Mouse (Mus musculus): ENCODE results near the gene Swsap1.

The Swsap1 gene

DNA sequence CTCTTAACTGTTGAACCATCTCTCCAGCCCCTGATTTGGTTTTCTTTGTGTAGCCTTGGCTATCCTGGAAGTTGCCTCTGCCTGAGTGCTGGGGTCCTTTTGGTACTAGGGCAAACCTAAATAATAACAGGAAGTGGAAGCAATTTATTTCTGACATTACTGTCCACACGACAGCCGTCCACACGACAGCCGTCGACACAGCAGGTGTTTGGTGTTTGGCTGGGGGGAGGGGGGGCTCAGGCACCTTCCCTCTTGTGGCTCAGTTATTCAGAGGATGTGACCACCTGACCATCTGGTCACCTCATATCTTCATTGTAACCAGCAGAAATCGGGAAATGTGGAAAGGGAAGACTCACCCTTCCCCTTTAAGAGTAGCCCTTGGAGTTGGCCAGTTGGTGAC lies 13.3 kb downstream of the Swsap1 start:
- H3K27me3 ChIP-seq (ENCODE audit: control insufficient read depth, insufficient read depth, low read length, poor library complexity, severe bottlenecking) = no peaks in the 10 kb centered on the region
- H3K36me3 ChIP-seq (ENCODE audit: control insufficient read depth, insufficient read depth, low read length, poor library complexity, severe bottlenecking) = no peaks in the 10 kb centered on the region
- DNase-seq (ENCODE audit: low read depth, low spot score) = no peak

GRCm38 (mm10) chr9:21969304-21969703 lies 13.7 kb downstream of the Swsap1 start:
- DNase-seq (ENCODE audit: low read depth, low spot score) = no peak
- no peaks in the 10 kb centered on the region for H3K27me3 ChIP-seq (ENCODE audit: control insufficient read depth, insufficient read depth, low read length, poor library complexity, severe bottlenecking)
- H3K36me3 ChIP-seq (ENCODE audit: control insufficient read depth, insufficient read depth, low read length, poor library complexity, severe bottlenecking) = no peaks in the 10 kb centered on the region

GRCm38 (mm10) chr9:21976626-21977175 lies 21.1 kb downstream of the Swsap1 start:
- no peak for DNase-seq (ENCODE audit: low read depth, low spot score)
- Histone ChIP-seq H3K36me3 (ENCODE audit: control insufficient read depth, insufficient read depth, low read length, poor library complexity, severe bottlenecking) (no peaks in the 10 kb centered on the region), H3K27me3 (ENCODE audit: control insufficient read depth, insufficient read depth, low read length, poor library complexity, severe bottlenecking) (no peaks in the 10 kb centered on the region)

DNA sequence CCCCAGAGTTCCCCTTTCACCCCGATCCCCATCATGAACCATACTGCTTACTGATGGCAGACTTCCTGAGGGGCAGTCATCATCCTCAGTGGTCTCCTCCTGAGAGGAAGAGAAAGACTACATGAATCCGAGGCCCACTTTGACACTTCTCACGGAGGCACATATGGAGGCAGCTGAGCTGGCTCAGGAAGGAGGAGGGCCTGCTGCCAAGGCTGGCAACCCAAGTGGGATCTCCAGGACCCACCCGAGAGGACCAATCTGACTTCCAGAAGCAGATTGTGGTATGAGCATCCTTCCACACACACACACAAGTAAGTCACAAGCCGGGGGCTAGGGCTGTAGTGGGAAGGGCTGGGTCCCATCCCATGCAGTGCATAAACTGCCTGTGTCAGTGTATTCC lies 21.8 kb downstream of the Swsap1 start:
- DNase-seq (ENCODE audit: low read depth, low spot score) = no peak
- Histone ChIP-seq H3K27me3 (ENCODE audit: control insufficient read depth, insufficient read depth, low read length, poor library complexity, severe bottlenecking) (no peaks in the 10 kb centered on the region), H3K36me3 (ENCODE audit: control insufficient read depth, insufficient read depth, low read length, poor library complexity, severe bottlenecking) (no peaks in the 10 kb centered on the region)

DNA sequence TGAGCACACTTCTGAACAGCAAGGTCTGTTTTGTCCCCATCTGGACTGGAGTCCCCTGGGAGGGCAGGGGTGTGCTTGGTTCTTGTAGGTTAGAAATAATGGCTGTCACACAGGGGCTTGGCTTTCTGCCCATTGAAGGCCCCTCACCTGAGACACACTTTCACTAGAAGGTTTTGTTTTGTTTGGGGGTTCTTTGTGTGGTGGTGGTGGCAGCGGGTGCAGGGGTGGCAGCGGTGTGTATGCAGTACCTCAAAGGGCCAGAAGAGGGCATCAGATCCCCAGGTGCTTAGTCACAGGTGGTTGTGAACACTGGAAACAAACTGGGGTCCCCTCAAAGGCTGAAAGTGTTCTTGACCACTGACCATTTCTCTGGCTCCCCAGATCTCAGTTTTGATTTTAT lies 22.4 kb downstream of the Swsap1 start:
- peak; percentile 72 for DNase-seq (ENCODE audit: low read depth, low spot score)
- Histone ChIP-seq H3K27me3 (ENCODE audit: control insufficient read depth, insufficient read depth, low read length, poor library complexity, severe bottlenecking) (no peaks in the 10 kb centered on the region), H3K36me3 (ENCODE audit: control insufficient read depth, insufficient read depth, low read length, poor library complexity, severe bottlenecking) (no peaks in the 10 kb centered on the region)

DNA sequence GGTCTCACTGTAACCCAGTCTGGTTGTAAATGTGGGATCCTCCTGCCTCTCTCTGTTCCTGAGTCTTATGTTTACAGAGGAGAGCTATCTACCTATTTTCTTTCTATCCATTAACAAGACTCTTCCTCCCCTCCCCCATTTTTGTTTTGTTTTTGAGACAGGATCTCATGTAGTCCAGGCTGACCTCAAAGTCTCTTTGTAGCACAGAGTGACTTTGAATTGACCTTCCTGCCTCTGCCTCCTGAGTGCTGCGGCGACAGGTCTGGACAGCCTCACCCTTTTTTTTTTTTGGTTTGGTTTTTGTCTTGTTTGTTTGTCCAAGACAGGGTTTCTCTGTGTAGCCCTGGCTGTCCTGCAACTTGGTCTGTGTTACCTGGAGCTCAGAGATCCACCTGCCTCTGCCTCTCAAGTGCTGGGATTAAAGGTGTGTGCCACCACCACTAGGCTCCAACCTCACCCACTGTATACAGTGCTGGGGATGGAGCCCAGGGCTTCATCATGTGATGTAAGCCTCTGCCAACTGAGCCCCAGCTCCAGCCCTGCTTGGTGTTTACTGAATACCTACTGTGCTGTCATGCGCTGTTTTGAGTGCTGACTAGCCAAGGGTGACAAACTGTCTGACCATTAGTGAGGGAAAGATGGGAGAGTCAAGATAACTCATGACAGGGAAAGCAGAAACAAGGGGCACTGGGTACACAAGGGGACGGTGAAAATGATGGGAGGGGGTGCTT lies 23.0 kb downstream of the Swsap1 start:
- Histone ChIP-seq H3K27me3 (ENCODE audit: control insufficient read depth, insufficient read depth, low read length, poor library complexity, severe bottlenecking) (no peaks in the 10 kb centered on the region; the same call in 1 of the 2 replicates), H3K36me3 (ENCODE audit: control insufficient read depth, insufficient read depth, low read length, poor library complexity, severe bottlenecking) (no peaks in the 10 kb centered on the region)
- DNase-seq (ENCODE audit: low read depth, low spot score) = no peak

DNA sequence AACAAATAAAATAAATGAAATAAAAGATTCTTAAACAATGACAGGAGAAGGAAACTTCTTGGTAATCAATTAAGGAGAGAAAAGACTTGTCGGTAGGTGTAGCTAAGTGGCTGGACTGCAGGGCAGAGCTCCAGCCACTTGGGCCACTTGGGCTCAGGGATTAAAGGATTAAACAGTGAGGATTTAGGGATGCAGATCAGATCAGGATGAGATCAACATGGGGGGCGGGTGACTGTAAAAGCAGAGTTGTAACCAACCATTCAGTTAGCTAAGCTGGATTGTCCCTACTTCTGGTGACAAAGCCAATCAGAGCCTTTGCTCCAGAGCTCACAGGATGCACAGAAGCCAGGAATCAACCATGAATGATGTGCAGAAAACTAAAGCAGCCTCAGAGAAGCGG lies 28.4 kb downstream of the Swsap1 start:
- H3K36me3 ChIP-seq (ENCODE audit: control insufficient read depth, insufficient read depth, low read length, poor library complexity, severe bottlenecking) = no peaks in the 10 kb centered on the region
- DNase-seq (ENCODE audit: low read depth, low spot score) = no peak
- no peaks in the 10 kb centered on the region; the same call in 1 of the 2 replicates for H3K27me3 ChIP-seq (ENCODE audit: control insufficient read depth, insufficient read depth, low read length, poor library complexity, severe bottlenecking)

- no peaks in the 10 kb centered on the region for H3K36me3 ChIP-seq (ENCODE audit: control insufficient read depth, insufficient read depth, low read length, poor library complexity, severe bottlenecking)
- DNase-seq (ENCODE audit: low read depth, low spot score) = no peak
- H3K27me3 ChIP-seq (ENCODE audit: control insufficient read depth, insufficient read depth, low read length, poor library complexity, severe bottlenecking) = no peaks in the 10 kb centered on the region; the same call in 1 of the 2 replicates
Measured at GRCm38 (mm10) chr9:21987592-21988342, 32.2 kb downstream of the Swsap1 start.

DNA sequence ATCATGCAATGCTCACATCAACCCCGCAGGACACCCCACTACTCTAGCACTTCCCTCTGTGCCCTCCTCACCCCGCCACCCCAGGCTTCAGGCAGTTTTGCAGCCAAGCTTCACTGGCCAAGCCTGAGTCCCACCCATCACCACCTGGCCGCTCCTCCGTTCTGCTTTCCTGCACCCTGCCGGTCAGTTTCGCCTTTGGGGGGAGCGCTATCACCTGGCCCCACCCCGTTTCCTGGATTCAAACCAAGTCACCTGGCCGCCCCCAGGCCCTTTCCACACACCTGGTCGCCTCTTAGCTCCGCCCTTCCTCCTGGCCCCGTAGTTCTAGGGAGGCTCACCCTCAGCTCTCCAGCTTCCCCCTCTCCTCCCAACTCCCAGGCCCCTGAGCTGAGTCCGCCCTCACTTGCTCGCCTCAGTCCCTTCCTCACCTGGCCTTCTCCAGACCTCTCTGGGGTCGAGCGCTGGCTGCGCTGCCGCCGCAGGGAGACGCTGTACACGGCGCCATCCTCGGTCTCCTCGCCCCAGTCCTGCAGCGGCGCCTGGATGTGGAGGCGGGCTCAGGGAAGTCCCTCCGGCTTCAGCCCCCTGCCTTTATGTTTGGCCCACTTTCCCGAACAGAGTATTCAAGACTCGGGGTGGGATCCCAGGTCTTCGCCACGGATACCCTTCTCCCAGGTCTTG lies 33.0 kb downstream of the Swsap1 start:
- H3K36me3 ChIP-seq (ENCODE audit: control insufficient read depth, insufficient read depth, low read length, poor library complexity, severe bottlenecking) = no peaks in the 10 kb centered on the region
- DNase-seq (ENCODE audit: low read depth, low spot score) = peak; percentile 56
- no peaks in the 10 kb centered on the region; the same call in 1 of the 2 replicates for H3K27me3 ChIP-seq (ENCODE audit: control insufficient read depth, insufficient read depth, low read length, poor library complexity, severe bottlenecking)

DNA sequence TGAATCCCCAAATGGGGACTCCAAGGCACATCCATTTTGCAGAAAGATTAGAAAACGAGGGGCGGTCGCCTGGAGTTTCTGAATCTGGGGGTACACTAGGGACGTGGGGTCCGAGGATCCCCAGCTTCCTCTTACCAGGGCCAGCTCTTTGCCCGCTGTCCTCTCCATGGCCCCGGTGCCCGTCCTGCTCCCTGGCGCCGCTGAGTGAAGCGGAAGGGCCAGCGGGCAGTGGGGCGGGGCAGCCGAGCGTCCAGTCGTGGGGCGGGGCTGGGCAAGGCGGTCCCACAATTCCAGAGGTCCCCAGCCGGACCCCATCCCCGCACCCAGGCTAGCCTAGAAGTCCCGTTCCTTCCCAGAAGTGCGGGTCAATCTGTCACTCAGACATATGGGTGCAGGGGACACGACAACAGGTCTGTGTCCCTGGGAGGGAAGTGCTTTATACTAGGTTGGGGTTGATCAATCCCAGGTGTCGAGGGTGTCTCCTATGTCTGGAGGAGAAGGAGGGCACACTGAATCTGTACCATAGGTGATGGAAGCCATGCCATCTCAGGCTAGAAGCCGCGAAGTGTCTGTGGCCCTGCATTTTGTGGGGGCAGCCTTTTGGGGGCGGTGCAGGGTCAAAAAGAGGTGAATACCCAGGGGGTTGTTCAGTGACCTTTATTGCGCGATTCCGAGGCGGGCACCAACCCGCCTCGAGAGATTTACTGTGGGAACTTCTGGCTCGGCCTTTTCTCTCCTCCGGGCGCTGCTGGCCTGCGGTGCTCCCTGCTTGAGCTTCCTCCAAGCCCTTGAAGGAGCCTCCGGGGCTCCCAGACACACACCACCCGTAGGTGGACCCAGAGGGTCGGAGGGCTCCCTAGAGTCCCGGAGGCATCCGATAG lies 33.9 kb downstream of the Swsap1 start, which contains the start of gene Rgl3:
Rgl3 (minus strand) TSS at position 217 of the 881 bp plus-strand sequence.
- peak; percentile 40 for DNase-seq (ENCODE audit: low read depth, low spot score)

DNA sequence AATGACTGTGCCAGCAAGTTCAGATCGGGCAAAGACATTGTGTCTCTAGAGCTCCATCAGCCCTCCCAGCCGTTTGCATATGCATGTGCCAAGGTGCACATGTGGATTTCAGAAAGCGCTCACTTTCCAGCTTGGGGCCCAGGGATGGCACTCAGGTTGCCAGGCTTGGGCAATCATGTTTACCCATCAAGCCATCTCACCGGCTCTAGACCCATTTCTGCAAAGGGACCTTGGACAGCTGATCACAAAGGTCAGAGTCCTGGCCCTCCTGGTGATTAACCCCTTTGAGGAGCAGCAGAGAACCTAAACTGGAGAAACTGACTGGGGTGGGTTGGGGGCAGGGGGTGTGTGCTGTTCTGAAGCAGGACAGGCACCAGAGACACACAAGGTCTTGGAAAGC lies 36.7 kb downstream of the Swsap1 start:
- Histone ChIP-seq H3K27me3 (ENCODE audit: control insufficient read depth, insufficient read depth, low read length, poor library complexity, severe bottlenecking) (no peaks in the 10 kb centered on the region; the same call in 1 of the 2 replicates), H3K36me3 (ENCODE audit: control insufficient read depth, insufficient read depth, low read length, poor library complexity, severe bottlenecking) (no peaks in the 10 kb centered on the region)
- no peak for DNase-seq (ENCODE audit: low read depth, low spot score)

More for the DNA sequence above, 33.9 kb downstream of the Swsap1 start, which contains the start of gene Rgl3:
- Histone ChIP-seq H3K36me3 (ENCODE audit: control insufficient read depth, insufficient read depth, low read length, poor library complexity, severe bottlenecking) (no peaks in the 10 kb centered on the region), H3K27me3 (ENCODE audit: control insufficient read depth, insufficient read depth, low read length, poor library complexity, severe bottlenecking) (no peaks in the 10 kb centered on the region; the same call in 1 of the 2 replicates)

- DNase-seq (ENCODE audit: low read depth, low spot score) = no peak
- Histone ChIP-seq H3K27me3 (ENCODE audit: control insufficient read depth, insufficient read depth, low read length, poor library complexity, severe bottlenecking) (no peaks in the 10 kb centered on the region), H3K36me3 (ENCODE audit: control insufficient read depth, insufficient read depth, low read length, poor library complexity, severe bottlenecking) (no peaks in the 10 kb centered on the region; the same call in 1 of the 2 replicates)
Measured at GRCm38 (mm10) chr9:21996178-21996867, 40.8 kb downstream of the Swsap1 start.

GRCm38 (mm10) chr9:22000296-22000695 lies 44.7 kb downstream of the Swsap1 start:
- Histone ChIP-seq H3K36me3 (ENCODE audit: control insufficient read depth, insufficient read depth, low read length, poor library complexity, severe bottlenecking) (peaks cover 3% of the 10 kb centered on the region), H3K27me3 (ENCODE audit: control insufficient read depth, insufficient read depth, low read length, poor library complexity, severe bottlenecking) (no peaks in the 10 kb centered on the region)
- no peak for DNase-seq (ENCODE audit: low read depth, low spot score)

All from splenic B cell, adult 2 months (primary cell).